9 mouse cellular contexts compared by ENCODE assay signal in genomic region chr10:68558105-68558827, GRCm38 (mm10). TPM values are rescaled to one million over a fixed set of nuclear protein-coding genes. Genes with fewer than 3 reads are reported as not detected.
DNase-seq lines count a peak whose midpoint lies in the region; ATAC-seq lines count a peak whose summit lies in the region.
"Had no signal": no experiment of that assay in that cellular context is flagged by ENCODE, and none has a peak within 500 bp of the region (broad histone marks: within the 10 kb centered on the region; RNA-seq: fewer than 3 reads in every experiment).

No protein-coding gene starts in this region.

- no peak overlapping the region for H3K9ac ChIP-seq in forebrain, embryonic 15.5 days (replicated peaks)

- no peak for DNase-seq in forebrain, embryonic 10.5 days (ENCODE audit: extremely low spot score, low spot score)
- peak; percentile 6 for DNase-seq in cerebellum, adult 9-11 months
- peak; percentile 68 to 70 for DNase-seq in gastrocnemius, adult 8-10 months (ENCODE audit: low spot score in 2 of 2)
- peak; percentile 66 for DNase-seq in kidney, adult 9 months
- peak; percentile 76 to 79 for DNase-seq in left cerebral cortex, postnatal 36 days (ENCODE audit: low spot score in 2 of 2)
- peak; percentile 50 to 68 for DNase-seq in right cerebral cortex, postnatal 36 days (ENCODE audit: low spot score in 2 of 2)

- WGBS in forebrain, embryonic 15.5 days = 29% methylated on average over 13 of the region's 13 CpGs
- WGBS in forebrain, embryonic 10.5 days = 84% methylated on average over 13 of the region's 13 CpGs

- no peaks in the 10 kb centered on the region for H3K27me3 ChIP-seq in forebrain, embryonic 15.5 days
- no peaks in the 10 kb centered on the region for H3K27me3 ChIP-seq in forebrain, embryonic 10.5 days (ENCODE audit: poor library complexity, severe bottlenecking)

- H3K36me3 ChIP-seq in forebrain, embryonic 15.5 days = no peaks in the 10 kb centered on the region
- no peaks in the 10 kb centered on the region for H3K36me3 ChIP-seq in forebrain, embryonic 10.5 days (replicated peaks)

- intact Hi-C loops in left cerebral cortex, postnatal 36 days (cut with DNase I) = no loop called here

- no peak overlapping the region for H3K4me3 ChIP-seq in forebrain, embryonic 15.5 days
- no peak overlapping the region for H3K4me3 ChIP-seq in forebrain, embryonic 10.5 days
- H3K4me3 ChIP-seq: erythroblast, embryonic 14.5 days had no signal

- no peaks in the 10 kb centered on the region for H3K9me3 ChIP-seq in forebrain, embryonic 15.5 days
- H3K9me3 ChIP-seq in forebrain, embryonic 10.5 days = no peaks in the 10 kb centered on the region

- peaks cover 11% of the 10 kb centered on the region; the same call in 1 of the 2 replicates for H3K4me1 ChIP-seq in forebrain, embryonic 15.5 days
- peaks cover 18% of the 10 kb centered on the region for H3K4me1 ChIP-seq in forebrain, embryonic 10.5 days

- H3K27ac ChIP-seq in forebrain, embryonic 15.5 days (replicated peaks) = peak overlapping the region; percentile 32; the same call in 1 of the 2 replicates
- no peak overlapping the region for H3K27ac ChIP-seq in forebrain, embryonic 10.5 days

- peak; percentile 58; the same call in 1 of the 2 replicates for ATAC-seq in forebrain, embryonic 15.5 days (replicated peaks)
- no peak for ATAC-seq in megakaryocyte progenitor cell, adult 5-6 weeks (replicated peaks; ENCODE audit: poor library complexity)

- H3K4me2 ChIP-seq in forebrain, embryonic 15.5 days (replicated peaks) = no peak overlapping the region

RNA-seq across cellular contexts. Expression of gene Cabcoco1, which starts 16.6 kb away (rescaled TPM):
- polyA plus RNA-seq in forebrain, embryonic 15.5 days (2015; fragmentation: Nextera tagmentation; extraction: Ambion mirVana) = 0.49 and 1.6 TPM in 2 replicates
- not detected in 2 replicates for polyA plus RNA-seq in forebrain, embryonic 10.5 days (2016; fragmentation: Nextera tagmentation; extraction: Ambion mirVana)
- total RNA-seq in gastrocnemius, adult 8-10 months (2022) = under 1 TPM in 2 of 4 experiments, not detected in 2; 0.29 TPM
- total RNA-seq in left cerebral cortex, postnatal 36 days (2021) = 1 to 10 TPM; 2.7 to 2.9 TPM
- total RNA-seq in megakaryocyte progenitor cell, adult 5-6 weeks (2015) = 6.7 and 9.3 TPM in 2 replicates
- total RNA-seq in megakaryocyte progenitor cell, adult 5-6 weeks (2017) = 2.6 and 3.2 TPM in 2 replicates
- polyA plus RNA-seq: erythroblast, embryonic 14.5 days had no signal
